Mouse (Mus musculus): Measurements from ENCODE around the gene Colgalt2.

Gene Colgalt2

DNA sequence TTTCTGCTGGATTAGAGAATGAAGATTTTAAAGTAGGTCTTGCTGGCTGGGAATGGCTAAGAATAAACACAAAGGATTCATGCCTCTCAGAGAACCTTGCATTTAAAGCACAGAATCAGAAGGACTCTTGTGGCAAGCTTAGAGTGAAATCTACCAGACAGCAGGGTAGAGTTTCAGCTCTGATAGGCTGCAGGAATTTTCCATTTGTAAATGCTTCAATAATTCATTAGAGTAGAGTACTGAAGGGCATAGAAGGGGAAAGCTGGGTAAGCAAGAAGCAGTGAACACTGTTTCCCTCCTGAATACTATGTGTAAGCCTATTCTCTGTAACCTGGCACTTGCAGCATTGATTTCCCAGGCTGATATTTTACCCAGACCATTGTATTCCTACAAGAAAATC is 10.4 kb upstream of the Colgalt2 start:
- Histone ChIP-seq H3K4me1 (replicated peaks; ENCODE audit: low read depth, low read length) (peaks cover 3% of the 10 kb centered on the region; the same call in 1 of the 2 replicates), H3K36me3 (ENCODE audit: insufficient read depth, low read length) (peaks cover 4% of the 10 kb centered on the region), H3K4me3 (replicated peaks; ENCODE audit: low read length) (no peak overlapping the region), H3K27me3 (ENCODE audit: insufficient read depth, low read length) (peaks cover 5% of the 10 kb centered on the region; the same call in 1 of the 2 replicates), H3K9me3 (ENCODE audit: low read length) (no peaks in the 10 kb centered on the region)
- TF ChIP-seq NANOG (IDR thresholded peaks at IDR 0.05; ENCODE audit: borderline replicate concordance, low read length) = no peak

DNA sequence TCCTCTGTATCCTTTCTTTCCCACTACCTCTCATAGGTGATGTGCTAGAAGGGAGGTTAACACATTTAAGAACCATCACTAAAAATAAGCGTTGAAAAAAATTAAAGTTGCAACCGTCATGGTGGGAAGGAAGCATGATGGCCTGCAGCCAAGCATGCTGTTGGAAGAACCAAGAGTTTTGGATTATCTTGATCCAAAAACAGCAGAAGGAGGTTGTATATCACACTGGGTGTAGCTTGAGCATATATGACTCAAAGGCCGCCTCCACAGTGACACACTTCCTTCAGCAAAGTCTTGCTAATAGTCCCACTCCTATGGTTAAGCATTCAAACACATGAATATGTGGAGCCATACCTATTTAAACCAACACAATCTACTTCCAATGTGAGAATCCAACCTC is 5.5 kb upstream of the Colgalt2 start:
- Histone ChIP-seq H3K27me3 (ENCODE audit: insufficient read depth, low read length) (peaks cover 8% of the 10 kb centered on the region), H3K9me3 (ENCODE audit: low read length) (peaks cover 10% of the 10 kb centered on the region), H3K4me1 (replicated peaks; ENCODE audit: low read depth, low read length) (no peaks in the 10 kb centered on the region), H3K36me3 (ENCODE audit: insufficient read depth, low read length) (no peaks in the 10 kb centered on the region), H3K4me3 (replicated peaks; ENCODE audit: low read length) (no peak overlapping the region)
- TF ChIP-seq POU5F1 (IDR thresholded peaks at IDR 0.05; ENCODE audit: borderline replicate concordance, low read length) (no peak), NANOG (IDR thresholded peaks at IDR 0.05; ENCODE audit: borderline replicate concordance, low read length) (no peak), CTCF (conservative IDR thresholded peaks at IDR 0.05; ENCODE audit: low read length) (no peak)

DNA sequence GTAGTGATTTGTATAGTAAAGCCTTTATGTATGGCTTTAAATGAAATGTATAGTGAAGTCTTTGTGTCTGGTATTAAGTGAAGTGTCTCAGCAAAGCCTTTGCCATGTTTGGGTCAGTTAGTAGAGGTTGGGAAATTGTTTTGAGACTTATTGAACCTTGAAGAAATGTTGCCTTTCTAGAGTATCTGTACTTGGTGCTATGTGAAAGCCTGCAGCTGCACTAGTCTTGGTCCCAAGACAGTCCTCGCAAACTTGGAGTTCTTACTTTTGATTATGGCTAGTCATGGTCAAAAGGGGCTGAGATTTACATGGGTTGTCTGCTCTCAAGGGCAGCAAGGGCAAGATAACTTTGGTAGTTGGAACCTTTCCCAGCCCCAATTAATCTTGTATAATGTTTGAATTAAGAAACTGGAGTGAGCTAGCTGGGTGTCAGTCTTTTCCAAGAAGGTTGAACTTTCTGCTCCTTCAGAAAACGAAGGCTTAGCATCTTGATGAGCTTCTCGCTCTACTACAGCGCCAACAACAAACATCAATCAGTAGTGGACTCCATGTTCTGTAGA is 4.6 kb upstream of the Colgalt2 start:
- Histone ChIP-seq H3K27me3 (ENCODE audit: insufficient read depth, low read length) (peaks cover 15% of the 10 kb centered on the region), H3K36me3 (ENCODE audit: insufficient read depth, low read length) (no peaks in the 10 kb centered on the region), H3K9me3 (ENCODE audit: low read length) (peaks cover 10% of the 10 kb centered on the region), H3K4me1 (replicated peaks; ENCODE audit: low read depth, low read length) (no peaks in the 10 kb centered on the region), H3K4me3 (replicated peaks; ENCODE audit: low read length) (no peak overlapping the region)
- TF ChIP-seq POU5F1 (IDR thresholded peaks at IDR 0.05; ENCODE audit: borderline replicate concordance, low read length) (no peak), NANOG (IDR thresholded peaks at IDR 0.05; ENCODE audit: borderline replicate concordance, low read length) (no peak), CTCF (conservative IDR thresholded peaks at IDR 0.05; ENCODE audit: low read length) (no peak)

DNA sequence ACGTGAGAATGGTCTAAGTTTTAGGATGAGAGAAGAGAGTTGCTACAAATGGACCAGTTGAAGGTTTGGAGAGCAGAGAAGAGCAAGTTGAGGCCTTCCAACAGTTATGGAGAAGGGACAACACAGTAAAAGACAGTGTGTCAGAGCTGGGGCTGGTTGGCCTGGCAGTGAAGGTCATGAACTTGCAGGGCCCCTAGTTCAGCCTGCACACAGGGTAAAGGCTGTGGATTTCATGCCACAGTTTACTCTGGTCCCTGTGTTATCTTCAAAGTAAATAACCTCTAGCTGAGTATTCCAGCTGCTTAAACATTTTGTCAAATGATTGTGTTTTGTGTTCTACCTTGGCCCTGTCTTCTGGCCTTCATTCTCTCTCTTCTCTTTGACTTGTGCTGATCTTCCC is 922 bp upstream of the Colgalt2 start:
- H3K4me3 ChIP-seq (replicated peaks; ENCODE audit: low read length) = no peak overlapping the region
- H3K27me3 ChIP-seq (ENCODE audit: insufficient read depth, low read length) = peaks cover 46% of the 10 kb centered on the region
- no peaks in the 10 kb centered on the region for H3K36me3 ChIP-seq (ENCODE audit: insufficient read depth, low read length)
- TF ChIP-seq NANOG (IDR thresholded peaks at IDR 0.05; ENCODE audit: borderline replicate concordance, low read length) (no peak), POU5F1 (IDR thresholded peaks at IDR 0.05; ENCODE audit: borderline replicate concordance, low read length) (no peak)
- peaks cover 10% of the 10 kb centered on the region for H3K9me3 ChIP-seq (ENCODE audit: low read length)
- H3K4me1 ChIP-seq (replicated peaks; ENCODE audit: low read depth, low read length) = peaks cover 6% of the 10 kb centered on the region

GRCm38 (mm10) chr1:152400556-152401540 is 1.2 kb downstream of the Colgalt2 start:
- Histone ChIP-seq H3K4me1 (replicated peaks; ENCODE audit: low read depth, low read length) (peaks cover 6% of the 10 kb centered on the region), H3K4me3 (replicated peaks; ENCODE audit: low read length) (peak overlapping the region; percentile 81), H3K27me3 (ENCODE audit: insufficient read depth, low read length) (peaks cover 50% of the 10 kb centered on the region), H3K36me3 (ENCODE audit: insufficient read depth, low read length) (no peaks in the 10 kb centered on the region), H3K9me3 (ENCODE audit: low read length) (peaks cover 6% of the 10 kb centered on the region)
- TF ChIP-seq POU5F1 (IDR thresholded peaks at IDR 0.05; ENCODE audit: borderline replicate concordance, low read length) (no peak), CTCF (conservative IDR thresholded peaks at IDR 0.05; ENCODE audit: low read length) (no peak), NANOG (IDR thresholded peaks at IDR 0.05; ENCODE audit: borderline replicate concordance, low read length) (no peak)

GRCm38 (mm10) chr1:152407021-152407946 is 7.7 kb downstream of the Colgalt2 start:
- no peak for TF ChIP-seq POU5F1 (IDR thresholded peaks at IDR 0.05; ENCODE audit: borderline replicate concordance, low read length)
- no peak for TF ChIP-seq NANOG (IDR thresholded peaks at IDR 0.05; ENCODE audit: borderline replicate concordance, low read length)
- no peak for TF ChIP-seq CTCF (conservative IDR thresholded peaks at IDR 0.05; ENCODE audit: low read length)
- H3K27me3 ChIP-seq (ENCODE audit: insufficient read depth, low read length) = peaks cover 32% of the 10 kb centered on the region
- H3K4me1 ChIP-seq (replicated peaks; ENCODE audit: low read depth, low read length) = peaks cover 8% of the 10 kb centered on the region
- no peaks in the 10 kb centered on the region for H3K36me3 ChIP-seq (ENCODE audit: insufficient read depth, low read length)
- H3K4me3 ChIP-seq (replicated peaks; ENCODE audit: low read length) = peak overlapping the region; percentile 27; the same call in 1 of the 2 replicates
- peaks cover 5% of the 10 kb centered on the region for H3K9me3 ChIP-seq (ENCODE audit: low read length)

- no peak overlapping the region for H3K4me3 ChIP-seq (replicated peaks; ENCODE audit: low read length)
- no peaks in the 10 kb centered on the region for H3K36me3 ChIP-seq (ENCODE audit: insufficient read depth, low read length)
- peaks cover 17% of the 10 kb centered on the region for H3K27me3 ChIP-seq (ENCODE audit: insufficient read depth, low read length)
- H3K9me3 ChIP-seq (ENCODE audit: low read length) = peaks cover 26% of the 10 kb centered on the region
- TF ChIP-seq POU5F1 (IDR thresholded peaks at IDR 0.05; ENCODE audit: borderline replicate concordance, low read length) (no peak), NANOG (IDR thresholded peaks at IDR 0.05; ENCODE audit: borderline replicate concordance, low read length) (no peak), CTCF (conservative IDR thresholded peaks at IDR 0.05; ENCODE audit: low read length) (no peak)
- peaks cover 9% of the 10 kb centered on the region for H3K4me1 ChIP-seq (replicated peaks; ENCODE audit: low read depth, low read length)
Measured at GRCm38 (mm10) chr1:152409356-152409755, 9.7 kb downstream of the Colgalt2 start.

- no peak overlapping the region for H3K4me3 ChIP-seq (replicated peaks; ENCODE audit: low read length)
- H3K27me3 ChIP-seq (ENCODE audit: insufficient read depth, low read length) = peaks cover 16% of the 10 kb centered on the region
- no peak for TF ChIP-seq POU5F1 (IDR thresholded peaks at IDR 0.05; ENCODE audit: borderline replicate concordance, low read length)
- no peak for TF ChIP-seq NANOG (IDR thresholded peaks at IDR 0.05; ENCODE audit: borderline replicate concordance, low read length)
- no peak for TF ChIP-seq CTCF (conservative IDR thresholded peaks at IDR 0.05; ENCODE audit: low read length)
- peaks cover 34% of the 10 kb centered on the region for H3K9me3 ChIP-seq (ENCODE audit: low read length)
- no peaks in the 10 kb centered on the region for H3K36me3 ChIP-seq (ENCODE audit: insufficient read depth, low read length)
- peaks cover 12% of the 10 kb centered on the region for H3K4me1 ChIP-seq (replicated peaks; ENCODE audit: low read depth, low read length)
Measured at GRCm38 (mm10) chr1:152410657-152411056, 11.0 kb downstream of the Colgalt2 start.

All from E14TG2a.4 (cell line).